Mouse (Mus musculus) Patski (cell line): ENCODE results near the gene Srcin1. TPM values are rescaled to one million over a fixed set of nuclear protein-coding genes. Genes with fewer than 3 reads are reported as not detected.

Experiments used
- ATAC-seq: fragments of 100-300 bp; one replicate; pipeline ENCODE4 v1.8.0; 2021
- CTCF ChIA-PET: fragments of 350-600 bp; sonication (Branson Sonifier 250); formaldehyde crosslinking; loops from one replicate; lab custom pipeline; 2022; ENCODE audit warnings: inconsistent platforms; lab: Charles Lee
- POLR2A ChIA-PET: fragments of 350-600 bp; sonication (Branson Sonifier 250); formaldehyde crosslinking; loops from one replicate; lab custom pipeline; 2022; ENCODE audit warnings: antibody characterized with exemption, inconsistent platforms; lab: Charles Lee
- DNase-seq: peaks from one replicate; pipeline ENCODE4 v3.0.0-alpha.2; 2011; ENCODE audit warnings: low read depth, low spot score
- H3K27me3 ChIP-seq: fragments of 371-371 bp; one replicate; pipeline ENCODE4 v1.5.1; 2021
- CTCF ChIP-seq: fragments of 100-300 bp; IDR thresholded peaks from one replicate; pipeline ENCODE4 v1.5.1; 2021
- in situ Hi-C: fragments of 300-500 bp; cut with MboI; formaldehyde crosslinking; loops from 3 replicates; pipeline ENCODE4 v1.11.1; 2018; ENCODE audit warnings: low pct_unique_long_range_greater_than_20kb, mixed read lengths
- polyA plus RNA-seq: library from polyadenylated mRNA; unstranded; gene quantifications from one replicate; pipeline ENCODE4 v1.2.3, GENCODE M21; 2021

Gene Srcin1
- polyA plus RNA-seq, 1 experiment from 2014 or later: 1.8 TPM

DNA sequence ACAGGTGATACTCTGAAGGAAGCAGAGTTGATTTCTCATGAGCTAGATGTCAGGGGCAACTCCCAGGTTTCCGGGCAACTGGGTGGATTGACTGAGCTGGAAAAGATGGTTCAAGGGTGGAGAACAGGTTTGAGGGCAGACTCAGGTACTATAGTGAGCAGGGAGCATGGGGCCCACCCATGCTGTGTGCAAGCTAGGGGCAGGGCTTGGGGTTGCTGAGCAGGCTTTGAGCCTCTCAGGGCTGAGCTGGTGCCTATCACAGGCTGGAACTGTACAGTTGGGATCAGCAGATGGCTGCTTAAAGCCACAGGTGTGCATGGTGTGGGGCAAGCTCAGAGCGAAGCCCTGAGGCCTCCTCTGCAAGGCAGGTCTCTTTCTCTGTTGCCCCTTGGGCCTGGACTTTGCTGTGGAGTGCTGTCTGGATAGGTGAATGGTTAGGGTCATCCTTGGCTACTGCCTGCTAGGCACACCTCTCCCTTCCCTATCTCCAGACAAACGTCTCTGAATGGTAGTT, 114.6 kb downstream of the Srcin1 start:
- ChIA-PET POLR2A (no interaction called here), CTCF (interaction anchor here (2.3 kb wide), 1 partner anchor 27 kb away, joined by 5 read pairs; no protein-coding TSS in a partner anchor)
- no peak for TF ChIP-seq CTCF
- H3K27me3 ChIP-seq: no peaks in the 10 kb centered on the region
- in situ Hi-C loops: no loop called here
- no peak for ATAC-seq
- DNase-seq: no peak

Other genes starting within 250 kb of the Srcin1 start
- gene Gpr179, start 224.1 kb downstream of the Srcin1 start, polyA plus RNA-seq: 0.09 TPM
- gene Socs7, start 213.6 kb downstream of the Srcin1 start, polyA plus RNA-seq: 21.7 TPM
- 16.0 TPM for gene Arhgap23, start 160.7 kb downstream of the Srcin1 start, polyA plus RNA-seq
- gene 4933428G20Rik, start 75.8 kb downstream of the Srcin1 start, polyA plus RNA-seq: 0.17 TPM
- 5.3 TPM for gene Epop, start 53.5 kb upstream of the Srcin1 start, polyA plus RNA-seq
- 28.1 TPM for gene Mllt6, start 87.2 kb upstream of the Srcin1 start, polyA plus RNA-seq
- 60.3 TPM for gene Cisd3, start 109.6 kb upstream of the Srcin1 start, polyA plus RNA-seq
- 47.3 TPM for gene Pcgf2, start 124.3 kb upstream of the Srcin1 start, polyA plus RNA-seq
- 246 TPM for gene Psmb3, start 127.2 kb upstream of the Srcin1 start, polyA plus RNA-seq
- gene Pip4k2b, start 168.5 kb upstream of the Srcin1 start, polyA plus RNA-seq: 30.9 TPM
- 20.1 TPM for gene Cwc25, start 190.4 kb upstream of the Srcin1 start, polyA plus RNA-seq
- gene 1700001P01Rik, start 199.7 kb upstream of the Srcin1 start, polyA plus RNA-seq: 0.10 TPM
- 568 TPM for gene Rpl23, start 206.3 kb upstream of the Srcin1 start, polyA plus RNA-seq
- 246 TPM for gene Lasp1, start 222.8 kb upstream of the Srcin1 start, polyA plus RNA-seq